28 mouse cellular contexts compared by ENCODE assay signal in genomic region chr10:53285147-53285546, GRCm38 (mm10). TPM values are rescaled to one million over a fixed set of nuclear protein-coding genes. Genes with fewer than 3 reads are reported as not detected.
DNase-seq lines count a peak whose midpoint lies in the region; ATAC-seq lines count a peak whose summit lies in the region.
"Had no signal": no experiment of that assay in that cellular context is flagged by ENCODE, and none has a peak within 500 bp of the region (broad histone marks: within the 10 kb centered on the region; RNA-seq: fewer than 3 reads in every experiment).

No protein-coding gene starts in this region.

- H3K4me1 ChIP-seq in midbrain, embryonic 11.5 days (ENCODE audit: control insufficient read depth, insufficient read depth, low read length), result no peaks in the 10 kb centered on the region
- no peaks in the 10 kb centered on the region for H3K4me1 ChIP-seq in midbrain, embryonic 14.5 days (ENCODE audit: control insufficient read depth, insufficient read depth, low read length)
- H3K4me1 ChIP-seq: embryonic facial prominence, embryonic 12.5 days; embryonic facial prominence, embryonic 15.5 days; forebrain, embryonic 12.5 days; forebrain, embryonic 15.5 days; heart, embryonic 13.5 days had no signal

- H3K9ac ChIP-seq in midbrain, embryonic 11.5 days (ENCODE audit: low read length), result no peak overlapping the region
- no peak overlapping the region for H3K9ac ChIP-seq in midbrain, embryonic 14.5 days (replicated peaks; ENCODE audit: low read length)
- H3K9ac ChIP-seq: embryonic facial prominence, embryonic 12.5 days; embryonic facial prominence, embryonic 15.5 days; forebrain, embryonic 12.5 days; forebrain, embryonic 15.5 days; heart, embryonic 13.5 days; hindbrain, embryonic 14.5 days had no signal

- H3K4me2 ChIP-seq in midbrain, embryonic 11.5 days, result no peak overlapping the region
- no peak overlapping the region for H3K4me2 ChIP-seq in midbrain, embryonic 14.5 days (ENCODE audit: low read length)
- H3K4me2 ChIP-seq: embryonic facial prominence, embryonic 12.5 days; embryonic facial prominence, embryonic 15.5 days; forebrain, embryonic 12.5 days; forebrain, embryonic 15.5 days; heart, embryonic 13.5 days; hindbrain, embryonic 14.5 days had no signal

- H3K27me3 ChIP-seq in midbrain, embryonic 11.5 days (ENCODE audit: control insufficient read depth, insufficient read depth, low read length), result no peaks in the 10 kb centered on the region
- H3K27me3 ChIP-seq in midbrain, embryonic 14.5 days (ENCODE audit: control insufficient read depth, insufficient read depth, low read length), result no peaks in the 10 kb centered on the region
- H3K27me3 ChIP-seq: CH12.LX; embryonic facial prominence, embryonic 12.5 days; embryonic facial prominence, embryonic 15.5 days; forebrain, embryonic 12.5 days; forebrain, embryonic 15.5 days; heart, embryonic 13.5 days had no signal

- DNase-seq in midbrain, embryonic 11.5 days (ENCODE audit: low spot score, missing footprints), result peak; percentile 23
- no peak for DNase-seq in midbrain, embryonic 14.5 days
- DNase-seq in gonadal fat pad, adult 2 months (ENCODE audit: low read depth), result peak; percentile 13
- DNase-seq in kidney, postnatal 10 days, result no peak
- no peak for DNase-seq in frontal cortex, adult 2 months (ENCODE audit: extremely low spot score in 1 of 2, low spot score in 1 of 2)
- DNase-seq: adrenal gland, postnatal 10 days; adrenal gland, postnatal 36 days; B cell, adult 2 months; cerebellum, adult 18-20 months; cerebellum, adult 9-10 months; cerebellum, postnatal 25 days; gastrocnemius, postnatal 10 days; gastrocnemius, postnatal 36 days; heart, adult 18-20 months; heart, postnatal 14 days; heart, postnatal 4 days had no signal

- no peak overlapping the region for H3K27ac ChIP-seq in midbrain, embryonic 11.5 days (ENCODE audit: low read depth, low read length)
- no peak overlapping the region for H3K27ac ChIP-seq in midbrain, embryonic 14.5 days (replicated peaks; ENCODE audit: low read depth, low read length)
- H3K27ac ChIP-seq: embryonic facial prominence, embryonic 12.5 days; embryonic facial prominence, embryonic 15.5 days; forebrain, embryonic 12.5 days; forebrain, embryonic 15.5 days; heart, embryonic 13.5 days; hindbrain, embryonic 14.5 days; hindbrain, postnatal 0 days had no signal

- no peaks in the 10 kb centered on the region for H3K9me3 ChIP-seq in midbrain, embryonic 11.5 days (ENCODE audit: control insufficient read depth, low read length)
- H3K9me3 ChIP-seq in midbrain, embryonic 14.5 days (ENCODE audit: control insufficient read depth, low read length), result no peaks in the 10 kb centered on the region
- H3K9me3 ChIP-seq: embryonic facial prominence, embryonic 12.5 days; embryonic facial prominence, embryonic 15.5 days; forebrain, embryonic 12.5 days; forebrain, embryonic 15.5 days; G1E; heart, embryonic 13.5 days had no signal

- H3K4me3 ChIP-seq in midbrain, embryonic 11.5 days (ENCODE audit: low read depth, low read length), result no peak overlapping the region
- H3K4me3 ChIP-seq in midbrain, embryonic 14.5 days (replicated peaks; ENCODE audit: low read depth, low read length), result no peak overlapping the region
- H3K4me3 ChIP-seq: embryonic facial prominence, embryonic 12.5 days; embryonic facial prominence, embryonic 15.5 days; forebrain, embryonic 12.5 days; forebrain, embryonic 15.5 days; heart, embryonic 13.5 days had no signal

- ATAC-seq in midbrain, embryonic 11.5 days (ENCODE audit: low FRiP score), result no peak
- ATAC-seq in midbrain, embryonic 14.5 days (ENCODE audit: low FRiP score, low TSS enrichment), result no peak
- ATAC-seq in megakaryocyte progenitor cell, adult 5-6 weeks (replicated peaks; ENCODE audit: poor library complexity), result peak; percentile 88
- ATAC-seq: forebrain, embryonic 15.5 days; hindbrain, postnatal 0 days; inflammation-experienced regulatory T-cells, adult 6 months; intestine, embryonic 16.5 days had no signal

- H3K36me3 ChIP-seq in midbrain, embryonic 11.5 days (ENCODE audit: control insufficient read depth, insufficient read depth, low read length), result no peaks in the 10 kb centered on the region
- H3K36me3 ChIP-seq in midbrain, embryonic 14.5 days (ENCODE audit: control insufficient read depth, insufficient read depth, low read length), result peaks cover 15% of the 10 kb centered on the region
- H3K36me3 ChIP-seq: G1E had no signal

RNA-seq across cellular contexts. Expression of gene Pln, which starts 52.3 kb away (rescaled TPM):
- 1.1 and 1.4 TPM in 2 replicates for polyA plus RNA-seq in midbrain, embryonic 11.5 days (2014; fragmentation: Nextera tagmentation; extraction: Ambion mirVana)
- 1.1 and 1.2 TPM in 2 replicates for polyA plus RNA-seq in midbrain, embryonic 14.5 days (2014; fragmentation: Nextera tagmentation; extraction: Ambion mirVana)
- 2.6 and 3.3 TPM in 2 replicates for polyA plus RNA-seq in gonadal fat pad, adult 2 months (2012; rRNA removed)
- 0.64 TPM in 1 of 2 replicates, not detected in the other for total RNA-seq in megakaryocyte progenitor cell, adult 5-6 weeks (2015)
- total RNA-seq in megakaryocyte progenitor cell, adult 5-6 weeks (2017), result 0.07 and 0.21 TPM in 2 replicates
- 2.1 and 3.7 TPM in 2 replicates for polyA plus RNA-seq in frontal cortex, adult 2 months (2012; rRNA removed)
- total RNA-seq: CH12.LX, G1E had no signal
- polyA plus RNA-seq: G1E had no signal

Comparison
In these comparisons a context has a peak if more than half of its experiments do, and no peak if none do; other contexts are left out.
1. DNase-seq: peak in midbrain, embryonic 11.5 days (single experiment) and gonadal fat pad, adult 2 months (single experiment); none in midbrain, embryonic 14.5 days (single experiment), kidney, postnatal 10 days (single experiment) and frontal cortex, adult 2 months (0 of 2).